In the genomic region with DNA sequence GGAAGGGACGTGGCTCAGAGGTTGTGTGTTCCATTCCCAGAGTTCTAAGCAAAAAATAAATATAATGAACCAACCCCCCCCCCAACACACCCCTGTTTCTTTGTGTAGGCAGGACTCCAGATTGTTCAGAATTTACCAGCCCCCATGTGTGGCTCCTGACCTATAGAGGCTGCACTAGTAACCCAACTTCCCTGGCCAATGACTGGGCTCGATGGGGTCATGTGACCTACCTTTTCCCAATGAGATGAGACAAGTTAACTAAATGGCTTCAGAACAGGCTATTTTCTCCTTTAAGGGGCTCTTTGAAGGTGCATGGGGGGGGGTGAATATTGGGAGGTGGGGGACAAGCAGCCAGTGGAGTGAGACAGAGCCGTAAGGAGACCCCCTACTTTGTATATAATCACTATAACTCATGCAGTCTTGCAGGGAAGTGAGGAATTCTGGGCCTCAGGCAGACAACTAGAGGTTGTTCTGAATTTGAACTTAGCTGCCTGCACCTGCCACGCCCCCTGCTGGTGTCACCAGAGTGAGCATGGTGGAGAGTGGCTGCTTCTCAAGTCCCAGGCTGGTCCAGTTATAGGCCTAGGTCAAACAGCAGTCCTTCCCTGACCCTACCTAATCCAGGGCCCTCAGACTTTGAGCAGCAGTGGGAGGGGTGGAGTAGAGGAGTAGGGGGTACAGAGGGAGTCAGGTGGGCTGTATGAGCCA, we compare ENCODE assay signal across 1 mouse cellular context.
TF ChIP-seq lines count a peak whose summit lies in the region.

No protein-coding gene starts in this region.

TF ChIP-seq in ES-E14, 5 proteins besides CTCF, POLR2A, EP300 and RAD21 (continued from another document):
- TF ChIP-seq CHD2 (IDR thresholded peaks at IDR 0.05; ENCODE audit: low read depth, low read length): no peak
